Mouse (Mus musculus) adrenal gland, adult (tissue): Measurements from ENCODE around the gene Ovol2.

Experiments used
- DNase-seq, 2 experiments: peaks; one replicate each; pipeline ENCODE4 v3.0.0; 2022 to 2023; ENCODE audit warnings: low spot score in 1 of 2; ENCODE audit not compliant: inconsistent age in 2 of 2

Ovol2 gene

DNA sequence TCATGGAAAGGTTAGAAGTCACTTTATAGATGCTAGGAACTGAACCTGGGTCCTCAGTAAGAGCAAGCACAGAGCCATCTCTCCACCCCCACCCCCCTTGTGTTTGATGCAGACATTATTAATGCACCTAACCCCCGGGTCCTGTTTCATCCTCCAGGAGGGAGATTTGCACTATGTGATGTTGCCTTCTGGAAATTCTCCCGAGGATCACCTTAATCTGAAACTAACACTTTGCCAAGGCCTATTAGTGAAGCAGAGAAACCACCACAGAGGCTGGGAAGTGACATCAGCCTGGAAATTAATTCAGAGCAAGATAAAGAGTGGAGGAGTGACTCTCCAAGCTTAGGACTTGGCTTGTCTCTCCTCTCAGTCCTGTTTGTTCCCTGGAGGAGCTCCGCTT lies 7.7 kb downstream of the Ovol2 start:
- DNase-seq = no peak

DNA sequence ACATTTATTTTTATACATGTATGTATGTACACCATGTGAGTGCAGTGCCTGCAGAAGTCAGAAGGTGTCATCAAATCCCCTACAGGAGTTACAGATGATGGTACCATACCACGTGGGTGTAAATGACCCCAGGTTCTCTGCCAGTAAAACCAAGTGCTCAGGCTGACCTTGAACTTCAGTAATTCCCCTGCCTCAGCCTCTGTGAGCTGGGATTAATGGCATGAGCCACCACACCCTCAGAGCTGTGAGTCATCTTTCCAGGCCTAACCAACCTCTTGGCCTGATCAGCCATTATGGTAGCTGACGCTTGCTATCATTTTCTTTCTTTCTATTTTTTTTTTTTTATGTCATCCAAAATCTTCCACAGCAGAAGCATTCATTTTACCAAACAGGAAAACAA lies 20.6 kb downstream of the Ovol2 start:
- DNase-seq = no peak

DNA sequence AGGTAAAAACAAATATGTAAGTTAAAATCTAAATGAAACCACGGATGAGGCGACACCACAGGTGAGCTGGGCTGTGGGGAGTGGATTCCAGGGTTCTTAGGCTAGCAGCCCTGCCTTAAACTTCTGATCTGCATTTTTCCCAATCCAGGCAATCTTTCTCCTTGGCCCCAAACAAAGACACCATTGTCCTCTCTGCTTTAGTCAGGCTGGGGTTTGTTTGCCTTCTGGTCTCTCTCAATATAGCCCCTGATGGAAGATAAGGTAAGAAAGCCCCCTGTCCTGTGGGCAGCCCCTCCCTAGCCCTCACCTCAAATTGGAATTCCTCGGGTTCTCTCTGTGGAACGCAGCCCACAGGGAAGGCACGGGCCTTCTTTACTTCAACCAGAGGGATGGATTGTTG lies 21.7 kb downstream of the Ovol2 start:
- DNase-seq = no peak

DNA sequence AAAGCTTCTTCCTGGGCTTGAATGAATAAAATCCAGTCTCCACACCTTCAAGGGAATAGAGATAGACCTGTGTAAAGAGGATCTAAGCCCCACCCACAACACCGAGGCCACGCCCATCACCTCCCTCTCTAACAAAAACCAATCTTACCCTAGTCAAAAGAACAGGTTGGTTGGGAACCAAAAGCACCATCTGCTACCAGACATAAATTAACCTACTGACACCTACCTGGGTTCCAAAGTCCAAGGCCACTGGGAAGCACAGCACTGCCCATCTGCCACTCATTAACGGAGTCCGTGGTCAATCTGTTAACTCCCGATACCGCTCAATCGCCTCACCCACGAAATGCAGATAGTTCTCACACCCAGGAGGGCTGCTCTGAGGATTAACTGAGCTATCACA lies 23.4 kb downstream of the Ovol2 start:
- DNase-seq = no peak

DNA sequence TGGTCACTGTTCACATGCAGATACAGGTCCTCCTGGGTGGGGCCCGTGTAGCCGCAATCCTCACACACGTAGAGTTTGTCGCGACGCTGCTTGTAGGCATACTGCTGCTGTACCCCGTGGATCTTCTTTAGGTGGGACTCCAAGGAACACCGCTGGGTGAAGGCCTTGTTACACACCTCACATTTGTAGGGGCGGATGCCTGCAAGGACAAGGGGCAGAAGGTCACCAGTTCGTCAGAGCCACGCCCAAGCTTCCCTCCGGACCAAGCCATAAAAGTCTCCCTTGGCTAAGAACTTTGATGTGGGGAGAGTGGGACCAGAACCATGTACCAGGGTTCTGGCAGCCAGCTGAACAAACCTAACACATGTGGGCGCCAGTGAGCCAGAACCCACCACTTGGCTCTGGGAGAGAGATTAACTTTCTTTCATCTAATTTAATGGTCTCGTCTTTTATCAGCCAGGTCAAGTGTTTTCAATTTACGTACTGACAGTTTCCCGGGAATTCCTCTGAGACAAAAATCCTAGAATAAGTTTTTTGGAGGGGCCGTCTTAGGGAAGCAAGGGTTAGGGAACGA lies 26.1 kb downstream of the Ovol2 start:
- DNase-seq = no peak

DNA sequence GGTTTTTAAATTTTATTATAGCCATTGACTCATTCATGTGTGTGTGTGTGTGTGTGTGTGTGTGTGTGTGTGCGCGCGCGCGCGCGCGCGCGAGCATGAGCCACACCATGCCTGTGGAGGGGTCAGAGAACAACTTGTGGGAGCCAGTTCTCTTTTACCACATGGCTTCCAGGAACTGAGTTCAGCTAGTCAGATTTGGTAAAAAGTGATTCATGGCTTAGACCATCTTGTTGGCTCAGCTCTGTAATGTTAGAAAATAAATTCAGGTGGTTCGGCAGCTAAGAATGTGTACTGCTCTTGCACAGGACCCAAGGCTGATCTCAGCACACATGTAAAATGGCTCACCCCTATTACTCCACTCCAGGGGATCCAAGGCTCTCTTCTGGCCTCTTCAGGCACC lies 30.8 kb downstream of the Ovol2 start:
- no peak for DNase-seq

DNA sequence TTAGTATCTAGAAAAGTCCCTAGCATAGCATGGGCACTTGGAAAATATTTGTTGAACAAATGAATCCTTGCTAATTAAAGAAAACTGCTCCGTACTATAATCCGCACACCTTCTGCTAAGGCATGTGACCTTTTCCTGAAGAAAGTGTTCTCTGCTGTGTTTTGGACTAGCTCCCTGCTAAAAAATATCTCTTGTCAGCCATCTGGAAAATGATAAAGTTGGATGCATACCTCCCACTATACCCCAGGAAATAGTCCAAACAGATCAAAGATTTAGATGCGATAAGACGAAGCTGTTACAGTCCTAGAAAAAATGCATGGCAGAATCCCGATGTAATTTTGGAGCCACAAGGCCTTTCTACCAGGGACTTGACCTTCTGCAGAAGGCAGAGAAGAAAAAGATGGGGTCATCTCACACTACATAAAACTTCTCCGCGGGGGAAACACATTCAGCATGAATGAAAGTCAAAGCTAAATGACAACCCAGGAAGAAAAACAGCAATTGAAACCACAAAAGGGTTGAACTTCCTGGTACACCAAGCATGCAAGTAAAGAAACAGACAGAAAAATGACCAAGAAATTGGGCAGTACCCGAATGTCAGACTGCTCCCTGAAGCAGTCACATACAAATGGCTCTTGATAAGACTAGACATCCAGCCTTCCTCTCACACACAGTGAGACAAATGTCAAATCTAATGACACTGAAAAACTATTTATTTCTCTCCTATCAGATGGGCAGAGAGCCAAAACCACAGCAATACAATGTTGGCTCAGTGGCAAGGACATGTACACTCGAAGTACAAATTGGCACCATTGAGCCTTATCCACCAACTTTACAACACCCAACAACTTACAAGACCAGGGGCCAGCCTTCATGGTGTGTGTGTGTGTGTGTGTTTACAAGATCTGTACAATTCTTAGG lies 31.9 kb downstream of the Ovol2 start:
- DNase-seq = peak; percentile 17 to 88

DNA sequence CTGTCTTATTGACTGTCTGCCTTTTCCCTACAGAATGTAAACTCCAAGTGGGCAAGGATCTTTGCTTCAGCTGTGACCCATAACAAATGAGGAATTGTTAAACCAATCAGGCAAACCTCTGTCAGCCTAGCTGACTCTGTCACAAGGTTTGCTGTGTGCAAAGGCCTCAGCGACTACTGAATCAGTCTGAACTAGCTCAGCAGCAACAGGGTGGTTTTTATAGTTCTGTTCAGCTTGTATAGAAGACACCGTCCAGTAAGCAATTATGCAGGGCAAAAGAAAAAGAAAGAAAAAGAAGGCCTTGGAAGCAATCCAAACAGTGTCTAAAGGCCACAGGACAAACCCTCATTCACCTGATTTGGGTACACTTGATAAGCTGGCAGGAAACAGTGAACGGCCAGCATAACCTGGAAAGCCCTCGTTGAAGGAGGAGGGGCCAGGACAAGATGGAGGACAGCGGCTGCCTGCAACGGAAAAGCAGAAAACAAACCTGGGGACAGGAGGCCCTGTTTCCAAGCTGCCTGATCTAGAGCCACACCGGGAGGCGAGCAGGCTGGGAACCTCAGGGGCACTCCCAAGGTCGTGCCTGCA lies 36.7 kb downstream of the Ovol2 start:
- no peak for DNase-seq

DNA sequence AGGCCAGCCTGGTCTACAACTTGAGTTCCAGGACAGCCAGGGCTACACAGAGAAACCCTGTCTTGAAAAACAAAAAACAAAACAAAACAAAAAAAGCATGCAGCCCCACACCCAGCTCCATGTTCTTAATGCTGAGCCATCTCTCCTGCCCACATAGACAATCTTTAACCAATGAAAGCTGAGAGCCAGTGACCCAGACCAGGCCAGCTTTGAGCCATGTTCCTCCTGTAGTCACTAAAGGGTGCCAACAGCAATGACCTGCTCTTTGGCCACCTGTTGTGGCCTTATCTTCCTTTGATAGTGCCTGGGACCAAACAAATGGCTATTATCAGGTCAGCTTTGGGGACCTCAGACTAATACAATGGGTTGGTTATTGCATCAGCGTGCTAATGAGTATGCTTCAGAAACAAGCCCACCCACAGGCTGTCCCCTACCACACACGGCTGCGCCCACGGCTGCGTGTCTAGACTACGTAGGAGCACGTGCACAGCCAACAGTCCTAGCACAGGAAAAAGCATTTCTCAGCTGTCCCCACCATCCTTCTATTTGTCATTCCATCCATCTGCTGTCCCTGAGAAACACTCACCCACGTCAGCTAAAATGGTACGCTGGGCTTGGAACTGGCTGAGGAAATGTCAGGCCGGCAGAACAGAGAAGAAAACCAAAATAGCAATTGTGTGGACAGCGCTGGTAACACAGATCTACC lies 40.2 kb downstream of the Ovol2 start:
- no peak for DNase-seq

DNA sequence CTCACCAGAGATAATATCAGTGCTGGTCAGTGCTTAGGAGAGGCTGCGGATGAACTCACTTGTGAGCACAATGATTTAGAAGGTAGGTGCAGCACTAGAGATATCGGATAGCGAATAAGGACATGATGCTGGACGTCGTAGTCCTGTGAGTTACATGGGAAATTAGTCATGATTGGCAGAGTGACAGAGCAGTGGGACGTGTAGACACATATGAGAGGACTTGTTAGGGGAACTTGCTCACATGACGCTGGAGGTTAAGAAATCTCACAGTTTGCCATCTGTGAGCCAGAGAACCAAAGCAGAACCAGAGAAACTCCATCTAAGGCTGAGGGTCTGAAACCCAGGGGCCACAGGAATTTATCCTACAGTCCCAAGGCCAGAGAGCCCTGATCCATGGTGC lies 41.6 kb downstream of the Ovol2 start:
- no peak for DNase-seq

DNA sequence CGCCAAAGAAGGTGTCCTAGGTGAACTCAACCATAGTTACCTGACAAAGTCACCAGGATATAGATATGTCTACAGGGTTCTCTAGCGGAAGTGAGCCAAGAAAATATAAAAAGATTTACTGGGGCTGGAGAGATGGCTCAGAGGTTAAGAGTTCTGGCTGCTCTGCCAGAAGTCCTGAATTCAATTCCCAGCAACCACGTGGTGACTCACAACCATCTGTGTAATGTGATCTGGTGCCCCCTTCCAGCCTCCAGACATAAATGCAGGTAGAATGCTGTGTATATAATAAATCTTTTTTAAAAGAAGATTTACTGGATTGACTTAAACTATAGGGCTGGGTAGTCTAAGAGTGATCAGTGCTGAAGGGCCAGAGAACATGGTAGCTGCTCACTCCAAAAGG lies 50.5 kb downstream of the Ovol2 start:
- no peak for DNase-seq

DNA sequence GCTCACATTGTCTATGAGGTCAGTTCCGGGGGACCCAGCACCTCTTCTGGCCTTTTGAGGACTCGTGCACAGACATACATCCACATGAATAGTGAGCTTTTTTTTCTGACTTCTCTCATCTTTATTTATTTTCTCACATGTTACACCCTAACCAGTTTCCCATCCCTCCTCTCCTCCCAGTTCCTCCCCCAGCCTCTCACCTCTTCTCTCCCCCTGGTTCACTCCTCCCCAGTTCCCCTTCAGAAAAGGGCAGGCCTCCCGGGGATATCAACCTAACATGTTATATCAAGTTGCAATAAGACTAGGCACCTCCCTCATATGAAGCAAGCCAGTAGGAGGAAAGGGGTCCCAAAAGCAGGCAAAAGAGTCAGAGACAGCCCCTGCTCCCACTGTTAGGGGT lies 51.4 kb downstream of the Ovol2 start:
- no peak for DNase-seq

DNA sequence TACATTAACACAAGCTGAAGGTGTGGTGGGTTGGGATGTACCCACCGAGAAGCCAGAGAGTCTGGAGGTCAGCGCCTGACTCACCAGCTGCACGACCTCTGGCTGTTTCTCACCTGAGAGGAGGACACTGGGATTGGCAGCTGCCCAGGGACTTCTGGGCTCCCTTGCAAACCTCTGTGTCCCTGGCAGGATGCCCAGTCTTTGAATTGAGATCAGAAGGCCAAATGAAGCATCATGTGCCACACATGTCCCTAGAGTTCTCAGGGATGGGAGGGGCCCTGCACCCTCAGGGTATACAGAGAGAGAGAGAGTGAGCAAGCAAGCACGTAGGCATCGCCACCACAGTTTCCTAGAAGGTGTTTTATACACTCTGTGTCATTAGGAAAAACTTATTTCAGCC lies 52.2 kb downstream of the Ovol2 start:
- DNase-seq = peak; percentile 97 to 99

DNA sequence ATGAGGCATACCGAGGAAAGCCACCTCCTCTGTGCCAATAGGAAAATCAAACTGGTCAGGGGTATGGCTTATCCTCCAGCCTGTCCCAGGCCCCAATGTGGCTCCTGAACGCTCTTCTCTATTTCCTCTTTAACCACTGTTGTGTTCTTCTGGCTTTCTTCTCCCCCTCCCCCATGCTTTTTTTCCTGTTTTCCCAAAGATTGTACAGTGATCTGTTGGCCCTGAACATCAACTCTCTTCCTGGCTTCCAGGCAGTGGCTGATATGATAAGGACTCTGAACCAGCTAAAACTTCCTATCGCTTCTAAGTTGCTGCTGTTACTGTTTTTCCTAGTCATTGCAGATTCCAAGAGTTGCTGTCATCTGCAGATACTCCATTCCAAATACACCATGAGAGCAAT lies 55.1 kb downstream of the Ovol2 start:
- DNase-seq = no peak

DNA sequence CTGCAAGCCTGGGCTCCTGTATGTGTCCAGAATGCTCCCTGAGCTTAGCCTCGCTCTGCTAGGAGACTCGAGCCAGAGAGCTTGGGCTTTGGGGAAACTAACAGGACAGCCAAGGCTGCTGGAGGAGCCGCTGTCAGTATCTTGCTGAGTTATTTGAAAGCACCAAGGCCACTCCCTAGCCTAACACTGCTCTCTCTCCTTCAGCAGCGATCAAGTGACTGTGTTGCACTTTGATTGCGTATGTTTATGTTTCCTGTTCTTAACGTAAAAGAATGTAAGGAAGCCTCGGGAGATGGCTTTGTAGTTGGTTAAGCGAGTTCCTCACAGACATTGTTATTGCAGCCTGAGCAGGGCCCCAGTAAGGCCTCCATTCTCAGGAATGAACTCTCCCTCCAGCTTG lies 57.2 kb downstream of the Ovol2 start:
- peak; percentile 66 to 88 for DNase-seq

DNA sequence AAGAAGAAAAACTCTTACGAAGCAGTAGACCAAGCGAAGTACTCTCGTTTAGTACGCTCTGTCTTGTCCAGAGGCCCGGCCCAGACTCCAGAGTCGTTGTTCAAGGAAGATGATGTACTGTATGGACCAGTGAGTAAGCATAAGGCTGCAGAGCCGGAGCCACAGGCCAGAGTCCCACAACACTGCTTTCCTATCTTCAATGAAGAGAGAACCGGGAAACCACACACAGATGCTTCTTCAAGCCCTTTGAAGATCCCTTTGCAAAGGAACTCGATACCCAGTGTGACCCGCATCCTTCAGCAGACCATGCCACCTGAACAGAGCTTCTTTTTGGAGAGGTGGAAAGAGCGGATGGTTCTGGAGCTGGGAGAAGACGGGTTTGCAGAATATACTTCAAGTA lies 59.9 kb downstream of the Ovol2 start:
- DNase-seq = no peak

DNA sequence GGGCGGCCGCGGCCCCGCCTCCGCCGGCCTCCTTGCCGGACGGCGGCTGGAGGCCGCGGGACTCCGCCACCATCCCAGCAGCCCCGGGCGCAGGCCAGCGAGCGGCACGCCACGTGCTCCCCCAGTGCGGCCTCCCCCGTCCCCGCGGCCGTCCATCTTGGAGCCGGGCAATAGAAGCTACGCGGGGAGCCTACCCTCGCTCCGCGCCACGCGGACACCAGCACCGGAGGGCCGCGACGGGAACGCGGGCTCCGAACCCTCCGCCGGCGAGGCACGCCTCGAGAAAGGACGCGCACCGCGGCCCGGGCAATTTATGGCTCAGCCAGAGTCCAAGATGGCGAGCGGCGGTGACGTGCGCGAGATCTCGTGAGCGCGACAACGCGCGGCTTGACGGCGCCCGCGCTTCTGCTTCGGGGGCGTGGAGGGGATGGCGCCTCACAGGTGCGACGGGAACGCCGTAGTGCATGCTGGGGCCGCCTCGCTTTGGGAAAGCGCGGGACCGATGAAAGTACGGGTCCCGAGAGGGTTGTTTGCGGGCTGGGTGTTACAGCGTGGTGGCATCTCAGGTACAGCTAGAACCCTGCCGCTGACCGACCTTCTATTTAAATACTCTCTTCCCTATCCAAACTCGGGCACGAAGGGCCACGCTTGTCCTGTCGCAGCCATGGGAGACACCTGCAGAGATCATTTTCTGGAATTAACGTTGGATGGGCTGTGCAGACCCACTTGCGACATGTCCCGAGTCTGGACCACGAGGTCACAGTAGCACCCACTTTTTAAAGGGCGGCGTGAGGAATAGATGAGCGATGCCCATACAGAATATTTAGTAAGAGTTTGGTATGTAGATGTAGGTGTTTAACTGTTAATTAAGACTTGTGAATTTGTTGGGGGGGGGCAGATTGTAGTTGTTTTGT lies 61.2 kb downstream of the Ovol2 start, which contains the start of the genes Mgme1 and Snx5:
Gene Mgme1, plus strand, starts transcription at position 157 of the 914 bp plus-strand sequence.
Gene Snx5, minus strand, starts transcription at position 400 of the 914 bp plus-strand sequence.
- DNase-seq = peak; percentile 96 to 99

DNA sequence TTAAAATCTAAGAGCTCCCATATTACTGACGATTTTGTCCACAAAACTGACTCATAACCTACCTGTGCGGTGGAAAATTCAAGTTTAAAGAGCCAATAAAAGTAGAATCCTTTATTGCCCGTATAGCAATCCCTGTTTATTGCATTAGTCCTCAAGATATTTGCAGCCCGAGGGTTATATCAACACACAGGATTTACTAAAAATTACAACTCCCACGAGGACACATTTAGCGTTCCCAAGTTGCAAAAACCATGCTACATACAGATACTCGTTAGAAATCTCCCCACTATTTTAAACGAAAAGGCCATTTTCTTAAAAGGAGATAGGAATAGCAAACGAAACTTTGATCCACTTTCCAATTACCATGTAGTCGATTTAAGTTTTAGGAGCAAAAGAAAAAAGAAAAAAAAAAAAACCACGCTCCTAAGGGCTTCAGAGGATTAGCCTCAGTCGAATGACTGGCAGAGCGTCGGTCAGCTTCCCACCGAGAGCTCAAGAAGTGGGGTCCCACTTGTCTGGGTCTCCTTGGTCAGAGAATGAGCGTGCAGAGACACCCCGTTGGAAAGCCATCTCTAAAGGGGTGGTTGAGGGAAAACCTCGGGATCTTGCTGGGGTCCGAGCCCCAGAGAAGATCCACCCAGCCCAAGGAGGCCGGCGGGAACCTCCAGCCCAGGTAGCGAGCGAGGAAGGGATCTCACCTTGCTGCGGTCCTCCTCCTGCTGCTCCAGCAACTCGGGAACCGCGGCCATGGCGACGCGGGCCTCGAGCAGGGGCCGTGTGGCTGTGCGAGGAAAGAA lies 62.1 kb downstream of the Ovol2 start:
- no peak for DNase-seq

DNA sequence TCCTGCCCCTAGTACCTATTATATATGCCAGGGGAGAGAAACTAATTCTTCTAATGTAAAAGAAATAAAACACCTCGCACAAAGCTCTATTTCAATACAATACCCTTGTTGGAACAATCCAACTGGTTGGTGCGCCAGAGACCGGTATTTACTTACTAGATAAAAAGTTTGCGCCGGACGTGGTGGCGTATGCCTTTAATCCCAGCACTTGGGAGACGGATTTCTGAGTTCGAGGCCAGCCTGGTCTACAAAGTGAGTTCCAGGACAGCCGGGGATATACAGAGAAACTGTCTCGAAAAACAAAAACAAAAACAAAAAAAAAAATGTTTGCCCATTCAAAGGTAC lies 62.7 kb downstream of the Ovol2 start:
- DNase-seq = peak in 1 of 2 experiments; percentile 64
